Mouse (Mus musculus) small intestine, adult 2 months (tissue): Measurements from ENCODE around the gene Hc.

Experiments used
- CTCF ChIP-seq: fragments of 200-500 bp; IDR thresholded peaks from 2 replicates; pipeline ENCODE4 v1.5.1; 2012; ENCODE audit warnings: low read depth, mild to moderate bottlenecking, control low read depth, inconsistent platforms, low read length, moderate library complexity, mixed read lengths; ENCODE audit not compliant: insufficient replicate concordance, insufficient read length; ENCODE audit errors: extremely low read depth
- POLR2A ChIP-seq: fragments of 200-500 bp; IDR thresholded peaks from 2 replicates; pipeline ENCODE4 v1.6.1; 2012; ENCODE audit warnings: low read depth, mild to moderate bottlenecking, control low read depth, inconsistent platforms, low read length, moderate library complexity

- TF ChIP-seq POLR2A (no peak), CTCF (no peak)
Measured at GRCm38 (mm10) chr2:34961481-34962036, 99.7 kb downstream of the Hc start, which contains the start of gene Traf1.
